Mouse (Mus musculus) B cell, adult 67 days (primary cell): ENCODE results near the gene Meox2. TPM values are rescaled to one million over a fixed set of nuclear protein-coding genes. Genes with fewer than 3 reads are reported as not detected.

Experiments used
- total RNA-seq, 2 experiments: library from RNA; stranded (reverse); gene quantifications; 4 replicates each; pipeline ENCODE4 v1.2.4; 2023

Meox2 gene
- total RNA-seq: not detected

GRCm38 (mm10) chr12:37108390-37108738 is at the start of gene Meox2:
Gene Meox2, plus strand, starts transcription at chr12:37108540.

Other genes with a start within 250 kb of the Meox2 start
- under 1 TPM in 1 of 2 experiments, not detected in 1; 0.50 TPM for gene Agmo, start 133.1 kb downstream of the Meox2 start, total RNA-seq